Mouse (Mus musculus): Measurements from ENCODE around the gene 4930539E08Rik. TPM values are rescaled to one million over a fixed set of nuclear protein-coding genes. Genes with fewer than 3 reads are reported as not detected.

4930539E08Rik gene
- polyA plus RNA-seq, 1 experiment from 2014 or later = 0.27 TPM

Other genes starting within 250 kb of the 4930539E08Rik start
- 0.60 and 0.72 TPM in 2 replicates for gene Slc26a8, start 225.1 kb downstream of the 4930539E08Rik start, polyA plus RNA-seq (2015; fragmentation: Nextera tagmentation; extraction: Ambion mirVana)
- 37.9 and 45.2 TPM in 2 replicates for gene Mapk14, start 224.0 kb downstream of the 4930539E08Rik start, polyA plus RNA-seq (2015; fragmentation: Nextera tagmentation; extraction: Ambion mirVana)
- 1.9 and 2.4 TPM in 2 replicates for gene AC170998.1, start 189.2 kb downstream of the 4930539E08Rik start, polyA plus RNA-seq (2015; fragmentation: Nextera tagmentation; extraction: Ambion mirVana)
- 126 and 130 TPM in 2 replicates for gene Mapk13, start 146.0 kb downstream of the 4930539E08Rik start, polyA plus RNA-seq (2015; fragmentation: Nextera tagmentation; extraction: Ambion mirVana)
- gene Brpf3, start 114.2 kb downstream of the 4930539E08Rik start, polyA plus RNA-seq (2015; fragmentation: Nextera tagmentation; extraction: Ambion mirVana) = 7.3 and 8.4 TPM in 2 replicates
- 13.8 and 14.1 TPM in 2 replicates for gene Pnpla1, start 56.9 kb downstream of the 4930539E08Rik start, polyA plus RNA-seq (2015; fragmentation: Nextera tagmentation; extraction: Ambion mirVana)
- not detected in 2 replicates for gene Pxt1, start 28.5 kb upstream of the 4930539E08Rik start, polyA plus RNA-seq (2015; fragmentation: Nextera tagmentation; extraction: Ambion mirVana)
- 88.9 and 98.7 TPM in 2 replicates for gene Kctd20, start 36.6 kb upstream of the 4930539E08Rik start, polyA plus RNA-seq (2015; fragmentation: Nextera tagmentation; extraction: Ambion mirVana)
- 100 and 104 TPM in 2 replicates for gene Stk38, start 92.7 kb upstream of the 4930539E08Rik start, polyA plus RNA-seq (2015; fragmentation: Nextera tagmentation; extraction: Ambion mirVana)
- gene Srsf3, start 117.3 kb upstream of the 4930539E08Rik start, polyA plus RNA-seq (2015; fragmentation: Nextera tagmentation; extraction: Ambion mirVana) = 513 and 518 TPM in 2 replicates
- gene Cdkn1a, start 175.7 kb upstream of the 4930539E08Rik start, polyA plus RNA-seq (2015; fragmentation: Nextera tagmentation; extraction: Ambion mirVana) = 233 and 345 TPM in 2 replicates
- gene Rab44, start 198.8 kb upstream of the 4930539E08Rik start, polyA plus RNA-seq (2015; fragmentation: Nextera tagmentation; extraction: Ambion mirVana) = 5.1 and 5.6 TPM in 2 replicates